Mouse (Mus musculus): ENCODE measurements around the gene Evc. TPM values are rescaled to one million over a fixed set of nuclear protein-coding genes. Genes with fewer than 3 reads are reported as not detected.

Evc gene
- total and polyA plus RNA-seq, 2 experiments: 4.2 to 5.9 TPM

DNA sequence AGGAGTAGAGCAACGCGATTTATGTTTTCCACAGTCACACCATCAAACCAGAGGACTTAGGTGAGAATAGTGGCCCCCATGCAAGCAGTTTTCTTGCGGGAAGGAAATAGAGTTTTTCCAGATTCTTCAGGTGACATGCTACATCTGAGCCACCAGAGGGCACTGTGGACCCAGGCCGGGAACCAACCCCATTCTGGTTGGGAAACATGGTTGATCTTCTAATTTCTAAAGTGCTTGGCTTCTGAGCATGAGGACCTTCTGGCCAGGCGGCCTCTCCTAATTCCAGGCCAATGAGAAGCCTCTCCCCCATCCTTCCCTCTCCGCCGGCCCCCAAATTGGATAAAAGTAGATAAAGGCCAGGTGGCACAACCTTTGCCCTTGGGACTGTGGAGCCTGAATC is 38.3 kb downstream of the Evc start:
- Histone ChIP-seq H3K9ac (ENCODE audit: low read depth, low read length) (no peak overlapping the region), H3K4me3 (ENCODE audit: insufficient read depth, low read depth, low read length) (no peak overlapping the region), H3K79me2 (ENCODE audit: control insufficient read depth, insufficient read depth, low read length) (no peaks in the 10 kb centered on the region), H3K27ac (replicated peaks; ENCODE audit: insufficient read depth, low read depth, low read length) (no peak overlapping the region), H3K4me1 (ENCODE audit: control insufficient read depth, insufficient read depth, low read length) (no peaks in the 10 kb centered on the region), H3K36me3 (ENCODE audit: control insufficient read depth, insufficient read depth, low read length) (no peaks in the 10 kb centered on the region), H3K27me3 (ENCODE audit: control insufficient read depth, insufficient read depth, low read length) (no peaks in the 10 kb centered on the region)
- TF ChIP-seq CTCF (IDR thresholded peaks at IDR 0.05; ENCODE audit: low read depth, low read length): peak; percentile 91
- no peak for TF ChIP-seq POLR2A (IDR thresholded peaks at IDR 0.05; ENCODE audit: extremely low read depth, insufficient read depth, low read length)
- 13% methylated on average over 7 of the region's 7 CpGs for WGBS
- peak; percentile 19 for DNase-seq (ENCODE audit: extremely low read depth, low read depth, low spot score)

DNA sequence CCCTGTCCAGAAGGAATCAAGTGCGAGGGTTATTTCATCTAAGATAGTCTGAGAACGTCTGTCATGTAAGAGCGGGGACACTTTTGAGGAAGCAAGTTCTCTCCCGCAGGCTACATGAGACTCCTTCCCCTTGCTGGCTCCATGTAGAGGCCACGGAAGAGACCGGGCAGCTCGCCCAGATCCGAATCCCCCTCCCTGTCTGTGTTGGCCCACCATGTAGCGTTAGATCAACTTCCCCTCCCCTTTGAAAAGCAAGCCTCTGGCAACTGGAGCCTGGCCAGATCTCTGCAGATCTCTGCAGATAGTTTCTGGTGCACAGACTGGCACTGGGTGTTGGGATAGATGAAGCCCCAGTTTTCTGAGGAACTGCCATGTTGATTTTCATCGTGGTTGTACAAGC is 40.0 kb downstream of the Evc start:
- no peak for DNase-seq (ENCODE audit: extremely low read depth, low read depth, low spot score)
- H3K27me3 ChIP-seq (ENCODE audit: control insufficient read depth, insufficient read depth, low read length): no peaks in the 10 kb centered on the region
- no peak for TF ChIP-seq CTCF (IDR thresholded peaks at IDR 0.05; ENCODE audit: low read depth, low read length)
- TF ChIP-seq POLR2A (IDR thresholded peaks at IDR 0.05; ENCODE audit: extremely low read depth, insufficient read depth, low read length): no peak

DNA sequence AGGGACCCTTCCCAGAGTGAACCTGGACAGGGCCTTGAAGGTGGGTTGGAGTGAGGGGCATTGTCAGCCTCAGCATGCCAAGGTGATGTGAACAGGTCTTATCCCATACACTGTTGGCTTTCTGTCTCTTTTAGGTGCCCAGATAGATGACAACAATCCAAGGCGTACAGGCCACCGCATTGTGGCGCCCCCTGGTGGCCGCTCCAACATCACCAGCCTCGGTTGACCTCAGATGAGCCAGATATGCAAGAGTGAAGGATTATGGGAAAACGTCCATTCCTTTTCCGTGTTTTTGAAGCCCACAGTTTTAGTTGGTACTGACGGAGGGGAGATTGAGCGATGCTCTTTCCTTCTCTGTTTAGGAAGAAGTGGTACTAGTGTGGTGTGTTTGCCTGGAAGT is 45.7 kb downstream of the Evc start:
- 58% methylated on average over 9 of the region's 9 CpGs for WGBS
- H3K9ac ChIP-seq (ENCODE audit: low read depth, low read length): no peak overlapping the region
- no peaks in the 10 kb centered on the region for H3K36me3 ChIP-seq (ENCODE audit: control insufficient read depth, insufficient read depth, low read length)
- H3K27me3 ChIP-seq (ENCODE audit: control insufficient read depth, insufficient read depth, low read length): no peaks in the 10 kb centered on the region
- no peak overlapping the region for H3K27ac ChIP-seq (replicated peaks; ENCODE audit: insufficient read depth, low read depth, low read length)
- peak; percentile 46 for TF ChIP-seq CTCF (IDR thresholded peaks at IDR 0.05; ENCODE audit: low read depth, low read length)
- no peak for TF ChIP-seq POLR2A (IDR thresholded peaks at IDR 0.05; ENCODE audit: extremely low read depth, insufficient read depth, low read length)
- no peak for DNase-seq (ENCODE audit: extremely low read depth, low read depth, low spot score)
- H3K79me2 ChIP-seq (ENCODE audit: control insufficient read depth, insufficient read depth, low read length): no peaks in the 10 kb centered on the region
- H3K4me3 ChIP-seq (ENCODE audit: insufficient read depth, low read depth, low read length): no peak overlapping the region
- no peaks in the 10 kb centered on the region for H3K4me1 ChIP-seq (ENCODE audit: control insufficient read depth, insufficient read depth, low read length)

More for the DNA sequence above, 40.0 kb downstream of the Evc start:
- H3K79me2 ChIP-seq (ENCODE audit: control insufficient read depth, insufficient read depth, low read length): no peaks in the 10 kb centered on the region
- WGBS: 71% methylated on average over 10 of the region's 10 CpGs
- no peaks in the 10 kb centered on the region for H3K36me3 ChIP-seq (ENCODE audit: control insufficient read depth, insufficient read depth, low read length)
- H3K9ac ChIP-seq (ENCODE audit: low read depth, low read length): no peak overlapping the region
- H3K27ac ChIP-seq (replicated peaks; ENCODE audit: insufficient read depth, low read depth, low read length): no peak overlapping the region
- H3K4me1 ChIP-seq (ENCODE audit: control insufficient read depth, insufficient read depth, low read length): no peaks in the 10 kb centered on the region
- H3K4me3 ChIP-seq (ENCODE audit: insufficient read depth, low read depth, low read length): no peak overlapping the region

DNA sequence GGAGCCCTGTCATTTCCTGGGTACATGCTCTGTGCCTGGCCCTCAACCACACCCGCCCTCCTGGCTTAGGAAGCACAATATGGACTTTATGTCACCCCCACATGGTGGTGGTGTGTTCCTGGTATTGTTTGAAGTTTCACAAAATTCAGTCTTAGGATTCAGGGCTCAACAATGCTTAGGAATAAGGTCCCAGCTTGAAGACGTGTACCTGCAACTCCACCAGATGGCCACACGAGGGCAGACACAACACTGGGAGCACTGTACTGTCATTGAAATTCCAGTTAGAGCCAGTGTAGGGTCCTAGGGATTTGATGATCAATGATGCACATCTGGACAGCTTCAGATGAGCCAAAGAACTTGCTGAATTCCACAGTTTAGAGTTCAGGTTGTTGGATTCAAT is 47.5 kb downstream of the Evc start:
- Histone ChIP-seq H3K36me3 (ENCODE audit: control insufficient read depth, insufficient read depth, low read length) (no peaks in the 10 kb centered on the region), H3K9ac (ENCODE audit: low read depth, low read length) (no peak overlapping the region), H3K27ac (replicated peaks; ENCODE audit: insufficient read depth, low read depth, low read length) (no peak overlapping the region), H3K27me3 (ENCODE audit: control insufficient read depth, insufficient read depth, low read length) (no peaks in the 10 kb centered on the region), H3K4me1 (ENCODE audit: control insufficient read depth, insufficient read depth, low read length) (no peaks in the 10 kb centered on the region), H3K4me3 (ENCODE audit: insufficient read depth, low read depth, low read length) (no peak overlapping the region), H3K79me2 (ENCODE audit: control insufficient read depth, insufficient read depth, low read length) (no peaks in the 10 kb centered on the region)
- peak; percentile 17 for DNase-seq (ENCODE audit: extremely low read depth, low read depth, low spot score)
- TF ChIP-seq CTCF (IDR thresholded peaks at IDR 0.05; ENCODE audit: low read depth, low read length) (peak; percentile 75), POLR2A (IDR thresholded peaks at IDR 0.05; ENCODE audit: extremely low read depth, insufficient read depth, low read length) (no peak)
- 12% methylated on average over 3 of the region's 3 CpGs for WGBS

DNA sequence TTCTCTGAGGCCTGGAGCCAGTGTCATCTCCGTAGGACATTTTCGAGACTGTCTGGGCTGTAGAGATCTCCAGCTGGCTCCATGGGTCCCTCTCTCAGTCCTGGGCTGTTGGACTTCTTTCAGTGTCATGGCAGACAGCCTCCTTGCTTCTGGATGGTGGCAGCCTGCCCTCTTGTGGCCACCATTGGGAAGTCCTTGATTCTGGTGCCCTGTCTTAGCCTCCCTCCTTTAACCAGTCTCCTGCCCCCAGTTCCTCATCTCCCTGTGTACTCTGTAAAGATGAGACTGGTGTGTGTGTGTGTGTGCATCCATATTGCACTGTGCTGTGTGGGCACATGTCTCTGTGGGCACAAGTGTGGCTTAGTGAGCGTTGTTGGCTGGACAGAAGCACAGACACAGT is 48.3 kb downstream of the Evc start:
- Histone ChIP-seq H3K36me3 (ENCODE audit: control insufficient read depth, insufficient read depth, low read length) (no peaks in the 10 kb centered on the region), H3K27ac (replicated peaks; ENCODE audit: insufficient read depth, low read depth, low read length) (no peak overlapping the region), H3K9ac (ENCODE audit: low read depth, low read length) (no peak overlapping the region), H3K4me3 (ENCODE audit: insufficient read depth, low read depth, low read length) (no peak overlapping the region), H3K27me3 (ENCODE audit: control insufficient read depth, insufficient read depth, low read length) (no peaks in the 10 kb centered on the region), H3K4me1 (ENCODE audit: control insufficient read depth, insufficient read depth, low read length) (no peaks in the 10 kb centered on the region), H3K79me2 (ENCODE audit: control insufficient read depth, insufficient read depth, low read length) (no peaks in the 10 kb centered on the region)
- peak; percentile 4 for DNase-seq (ENCODE audit: extremely low read depth, low read depth, low spot score)
- 62% methylated on average over 3 of the region's 3 CpGs for WGBS
- TF ChIP-seq CTCF (IDR thresholded peaks at IDR 0.05; ENCODE audit: low read depth, low read length) (peak; percentile 70), POLR2A (IDR thresholded peaks at IDR 0.05; ENCODE audit: extremely low read depth, insufficient read depth, low read length) (no peak)

DNA sequence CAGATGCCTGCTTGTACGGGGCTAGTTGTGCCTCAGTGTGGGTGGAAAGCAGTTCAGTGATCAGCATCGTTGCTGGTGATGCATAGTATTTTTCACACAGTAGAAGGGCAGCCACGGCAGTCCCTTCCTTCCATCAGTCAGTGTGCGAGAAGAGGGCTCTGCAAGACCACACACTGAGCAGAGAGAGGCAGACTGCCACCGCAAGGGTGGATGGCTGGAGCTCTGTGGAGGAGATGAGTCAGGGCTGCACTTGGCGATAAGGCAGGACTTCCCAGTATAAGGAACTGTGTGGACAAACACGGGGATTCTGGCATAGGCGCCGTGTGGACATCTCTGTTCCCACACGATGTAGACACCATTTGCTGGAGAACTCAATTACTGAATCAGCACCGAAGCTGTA is 55.7 kb downstream of the Evc start:
- no peaks in the 10 kb centered on the region for H3K4me1 ChIP-seq (ENCODE audit: control insufficient read depth, insufficient read depth, low read length)
- H3K9ac ChIP-seq (ENCODE audit: low read depth, low read length): no peak overlapping the region
- no peaks in the 10 kb centered on the region for H3K79me2 ChIP-seq (ENCODE audit: control insufficient read depth, insufficient read depth, low read length)
- H3K36me3 ChIP-seq (ENCODE audit: control insufficient read depth, insufficient read depth, low read length): no peaks in the 10 kb centered on the region
- no peak for TF ChIP-seq POLR2A (IDR thresholded peaks at IDR 0.05; ENCODE audit: extremely low read depth, insufficient read depth, low read length)
- no peak for TF ChIP-seq CTCF (IDR thresholded peaks at IDR 0.05; ENCODE audit: low read depth, low read length)
- H3K27ac ChIP-seq (replicated peaks; ENCODE audit: insufficient read depth, low read depth, low read length): no peak overlapping the region
- no peaks in the 10 kb centered on the region for H3K27me3 ChIP-seq (ENCODE audit: control insufficient read depth, insufficient read depth, low read length)
- DNase-seq (ENCODE audit: extremely low read depth, low read depth, low spot score): no peak
- no peak overlapping the region for H3K4me3 ChIP-seq (ENCODE audit: insufficient read depth, low read depth, low read length)
- 87% methylated on average over 11 of the region's 11 CpGs for WGBS

Data from liver, adult 2 months (tissue).